ENCODE assay signal across 8 mouse cellular contexts in the genomic region with DNA sequence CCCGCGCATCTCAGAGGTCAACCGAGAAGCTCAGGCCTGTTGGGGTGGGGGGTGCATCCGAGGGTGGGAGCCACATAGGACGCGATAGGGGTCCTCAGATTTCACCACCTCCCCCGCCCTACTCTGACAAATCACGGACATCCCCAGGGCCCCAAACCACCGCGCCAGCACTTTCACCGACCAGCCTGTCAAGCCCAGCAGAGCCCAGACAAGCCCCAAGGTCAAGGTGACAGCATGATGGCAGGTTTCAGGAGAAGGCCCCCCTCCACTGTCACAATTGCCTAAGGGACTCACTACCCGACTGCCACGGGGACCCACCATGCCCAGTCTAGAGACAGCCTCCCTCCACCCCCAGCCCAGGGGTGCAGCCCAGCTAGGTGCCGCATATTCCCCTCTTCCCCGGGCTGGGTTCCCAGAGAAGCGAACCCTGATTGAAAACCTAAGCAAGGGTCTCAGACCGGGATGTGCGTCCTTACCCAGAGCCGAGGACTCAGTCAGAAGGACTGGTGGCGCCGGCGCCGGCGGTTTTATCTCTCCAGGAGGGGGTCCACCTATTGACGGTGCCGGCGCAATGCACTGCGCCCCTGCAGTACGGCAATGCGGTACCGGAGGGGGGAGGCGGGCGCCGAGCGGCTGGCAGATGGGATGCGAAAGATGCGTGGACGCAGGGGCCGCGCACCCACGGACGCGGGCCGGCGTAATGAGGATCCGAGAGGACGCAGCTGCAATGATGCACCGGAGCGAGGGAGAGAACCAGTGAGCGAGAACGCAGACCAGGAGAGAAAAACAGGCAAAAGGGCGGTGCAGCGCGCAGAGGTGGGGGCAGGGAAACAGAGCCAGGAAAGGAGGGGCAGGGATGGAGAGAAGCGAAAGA. TPM values are rescaled to one million over a fixed set of nuclear protein-coding genes. Genes with fewer than 3 reads are reported as not detected.
A peak's percentile ranks its signal among the peaks of the same experiment; 100 is the strongest.
DNase-seq lines count a peak whose midpoint lies in the region; ATAC-seq lines count a peak whose summit lies in the region.

A gene (minus strand): TSS at position 767 of the 874 bp plus-strand sequence.

- peaks cover 67% of the 10 kb centered on the region for H3K27me3 ChIP-seq in kidney, embryonic 15.5 days
- H3K27me3 ChIP-seq in hindbrain, embryonic 11.5 days (ENCODE audit: control insufficient read depth, insufficient read depth, low read length), result peaks cover 21% of the 10 kb centered on the region
- peaks cover 76% of the 10 kb centered on the region for H3K27me3 ChIP-seq in limb, embryonic 13.5 days
- H3K27me3 ChIP-seq in stomach, embryonic 16.5 days (ENCODE audit: control insufficient read depth, insufficient read depth, low read length), result peaks cover 26% of the 10 kb centered on the region

- 3% methylated on average over 55 of the region's 55 CpGs for WGBS in kidney, embryonic 15.5 days
- WGBS in hindbrain, embryonic 11.5 days, result 3% methylated on average over 55 of the region's 55 CpGs
- 3% methylated on average over 55 of the region's 55 CpGs for WGBS in limb, embryonic 13.5 days
- 3% methylated on average over 55 of the region's 55 CpGs for WGBS in stomach, embryonic 16.5 days

- H3K36me3 ChIP-seq in kidney, embryonic 15.5 days, result no peaks in the 10 kb centered on the region
- no peaks in the 10 kb centered on the region for H3K36me3 ChIP-seq in hindbrain, embryonic 11.5 days (ENCODE audit: control insufficient read depth, insufficient read depth, low read length)
- H3K36me3 ChIP-seq in limb, embryonic 13.5 days, result no peaks in the 10 kb centered on the region
- H3K36me3 ChIP-seq in stomach, embryonic 16.5 days (ENCODE audit: control insufficient read depth, insufficient read depth, low read length), result no peaks in the 10 kb centered on the region

- H3K9me3 ChIP-seq in kidney, embryonic 15.5 days (replicated peaks), result no peaks in the 10 kb centered on the region
- H3K9me3 ChIP-seq in hindbrain, embryonic 11.5 days (ENCODE audit: control insufficient read depth, low read length), result no peaks in the 10 kb centered on the region
- H3K9me3 ChIP-seq in limb, embryonic 13.5 days, result no peaks in the 10 kb centered on the region
- no peaks in the 10 kb centered on the region for H3K9me3 ChIP-seq in stomach, embryonic 16.5 days (replicated peaks; ENCODE audit: control insufficient read depth, low read length)

- H3K4me3 ChIP-seq in kidney, embryonic 15.5 days (replicated peaks), result peak within 1 kb of the TSS; percentile 29
- peak within 1 kb of the TSS; percentile 33 for H3K4me3 ChIP-seq in hindbrain, embryonic 11.5 days (ENCODE audit: low read depth, low read length)
- H3K4me3 ChIP-seq in limb, embryonic 13.5 days, result peak within 1 kb of the TSS; percentile 38
- peak within 1 kb of the TSS; percentile 15; the same call in 1 of the 2 replicates for H3K4me3 ChIP-seq in stomach, embryonic 16.5 days (replicated peaks; ENCODE audit: low read length)

- H3K4me1 ChIP-seq in kidney, embryonic 15.5 days, result peaks cover 8% of the 10 kb centered on the region
- no peaks in the 10 kb centered on the region; the same call in none of the 2 replicates for H3K4me1 ChIP-seq in hindbrain, embryonic 11.5 days (replicated peaks; ENCODE audit: control insufficient read depth, insufficient read depth, low read length)
- 0 out of 2 replicates have a peak, but pooled peaks cover 6% of the 10 kb centered on the region for H3K4me1 ChIP-seq in limb, embryonic 13.5 days
- H3K4me1 ChIP-seq in stomach, embryonic 16.5 days (ENCODE audit: control insufficient read depth, insufficient read depth, low read length), result no peaks in the 10 kb centered on the region

- no peak within 1 kb of the TSS for H3K9ac ChIP-seq in kidney, embryonic 15.5 days
- peak within 1 kb of the TSS; percentile 62 for H3K9ac ChIP-seq in hindbrain, embryonic 11.5 days (ENCODE audit: low read depth, low read length)
- peak within 1 kb of the TSS; percentile 32; the same call in 1 of the 2 replicates for H3K9ac ChIP-seq in limb, embryonic 13.5 days
- H3K9ac ChIP-seq in stomach, embryonic 16.5 days (ENCODE audit: low read length), result no peak within 1 kb of the TSS; the same call in 1 of the 2 replicates

- peak within 1 kb of the TSS; percentile 52 for H3K4me2 ChIP-seq in kidney, embryonic 15.5 days
- peak within 1 kb of the TSS; percentile 57 for H3K4me2 ChIP-seq in hindbrain, embryonic 11.5 days (replicated peaks; ENCODE audit: low read depth, low read length)
- peak within 1 kb of the TSS; percentile 63 for H3K4me2 ChIP-seq in limb, embryonic 13.5 days (replicated peaks)
- H3K4me2 ChIP-seq in stomach, embryonic 16.5 days (ENCODE audit: low read depth, low read length), result peak within 1 kb of the TSS; percentile 35; the same call in 1 of the 2 replicates

- H3K27ac ChIP-seq in kidney, embryonic 15.5 days, result no peak within 1 kb of the TSS
- H3K27ac ChIP-seq in hindbrain, embryonic 11.5 days (ENCODE audit: low read depth, low read length), result peak within 1 kb of the TSS; percentile 48
- H3K27ac ChIP-seq in limb, embryonic 13.5 days, result no peak within 1 kb of the TSS
- H3K27ac ChIP-seq in stomach, embryonic 16.5 days (ENCODE audit: low read length), result no peak within 1 kb of the TSS

- DNase-seq in kidney, postnatal 25 days, result no peak
- peak; percentile 93 for DNase-seq in cerebellum, adult 9-11 months
- DNase-seq in gastrocnemius, adult 18-20 months (ENCODE audit: low spot score), result peak; percentile 47
- peak; percentile 51 for DNase-seq in hindbrain, embryonic 11.5 days (ENCODE audit: low spot score)
- DNase-seq in ovary, postnatal 14 days (ENCODE audit: low spot score), result no peak

- ATAC-seq in kidney, embryonic 15.5 days (replicated peaks; ENCODE audit: low FRiP score), result no peak
- ATAC-seq in hindbrain, embryonic 11.5 days (ENCODE audit: low FRiP score), result peak; percentile 50
- no peak for ATAC-seq in limb, embryonic 13.5 days (ENCODE audit: low FRiP score, low read depth)
- no peak for ATAC-seq in stomach, embryonic 16.5 days (ENCODE audit: insufficient read depth, low FRiP score)

RNA-seq across cellular contexts. Expression of the gene that starts here (rescaled TPM):
- 0.08 and 0.17 TPM in 2 replicates for polyA plus RNA-seq in kidney, embryonic 15.5 days (2015; fragmentation: Nextera tagmentation; extraction: Ambion mirVana)
- 1,000 to 10,000 TPM; 2,039 to 2,096 TPM for total RNA-seq in gastrocnemius, adult 18-20 months (2021)
- 1.3 and 1.5 TPM in 2 replicates for polyA plus RNA-seq in hindbrain, embryonic 11.5 days (2014; fragmentation: Nextera tagmentation; extraction: Ambion mirVana)
- polyA plus RNA-seq in limb, embryonic 13.5 days (2015; fragmentation: Nextera tagmentation; extraction: Ambion mirVana), result not detected in 2 replicates
- 0.10 and 0.17 TPM in 2 replicates for polyA plus RNA-seq in stomach, embryonic 16.5 days (2015; fragmentation: Nextera tagmentation; extraction: Ambion mirVana)

Comparison
In these comparisons a context has a peak if more than half of its experiments do, and no peak if none do; other contexts are left out.
1. H3K9ac ChIP-seq: peak in hindbrain, embryonic 11.5 days (single experiment) and limb, embryonic 13.5 days (single experiment); none in kidney, embryonic 15.5 days (single experiment) and stomach, embryonic 16.5 days (single experiment).
2. DNase-seq: peak in cerebellum, adult 9-11 months (single experiment), gastrocnemius, adult 18-20 months (single experiment) and hindbrain, embryonic 11.5 days (single experiment); none in kidney, postnatal 25 days (0 of 2) and ovary, postnatal 14 days (single experiment).
3. Peak in every context shown above with its lines, with median percentiles within 50 percentile points of each other: H3K4me2 ChIP-seq and H3K4me3 ChIP-seq.